Mouse (Mus musculus) thymus, postnatal 4 days (tissue): ENCODE results near the gene Spata31d1a.
"Not testable (repeated sequence)": the region's sequence is repeated elsewhere in the genome, so short reads cannot be mapped to it uniquely, and the experiment has no call there.

Experiments used
- DNase-seq: peaks from one replicate; pipeline ENCODE4 v3.0.0; 2021

Gene Spata31d1a

GRCm38 (mm10) chr13:59710230-59710629 is at the start of gene Spata31d1a:
Spata31d1a (minus strand) TSS chr13:59710330.
- no peak for DNase-seq

GRCm38 (mm10) chr13:59756906-59757305 is 46.8 kb upstream of the Spata31d1a start:
- no peak for DNase-seq

- no peak for DNase-seq
These were observed 40.2 kb upstream of the Spata31d1a start for GRCm38 (mm10) chr13:59750310-59750709.

GRCm38 (mm10) chr13:59746711-59747110 is 36.6 kb upstream of the Spata31d1a start, which contains the start of gene 1700014D04Rik:
1700014D04Rik (minus strand) TSS chr13:59746752.
- no peak for DNase-seq

- DNase-seq, result no peak
These were observed 36.0 kb upstream of the Spata31d1a start for GRCm38 (mm10) chr13:59746164-59746563.

- DNase-seq, result no peak
These were observed 35.3 kb upstream of the Spata31d1a start for GRCm38 (mm10) chr13:59745462-59745861.

GRCm38 (mm10) chr13:59741697-59742096 is 31.6 kb upstream of the Spata31d1a start:
- peak; percentile 63 for DNase-seq

GRCm38 (mm10) chr13:59741096-59741495 is 31.0 kb upstream of the Spata31d1a start:
- no peak for DNase-seq

- DNase-seq, result no peak
These were observed 29.3 kb upstream of the Spata31d1a start for GRCm38 (mm10) chr13:59739397-59739796.

- DNase-seq, result no peak
These were observed 28.3 kb upstream of the Spata31d1a start for GRCm38 (mm10) chr13:59738455-59738854.

- no peak for DNase-seq
These were observed 25.1 kb upstream of the Spata31d1a start for GRCm38 (mm10) chr13:59735190-59735589.

GRCm38 (mm10) chr13:59734347-59734746 is 24.2 kb upstream of the Spata31d1a start:
- not testable (repeated sequence) for DNase-seq

- no peak for DNase-seq
These were observed 23.8 kb upstream of the Spata31d1a start for GRCm38 (mm10) chr13:59733936-59734335.

GRCm38 (mm10) chr13:59731652-59732051 is 21.5 kb upstream of the Spata31d1a start, which contains the start of gene Spata31d1d:
Spata31d1d (minus strand) TSS chr13:59731752.
- no peak for DNase-seq

- DNase-seq, result peak; percentile 85
These were observed 18.4 kb upstream of the Spata31d1a start for GRCm38 (mm10) chr13:59728378-59729093.

- no peak for DNase-seq
These were observed 16.2 kb upstream of the Spata31d1a start for GRCm38 (mm10) chr13:59726139-59726867.

GRCm38 (mm10) chr13:59722089-59722488 is 12.0 kb upstream of the Spata31d1a start:
- not testable (repeated sequence) for DNase-seq

GRCm38 (mm10) chr13:59719475-59719874 is 9.3 kb upstream of the Spata31d1a start:
- no peak for DNase-seq

- not testable (repeated sequence) for DNase-seq
These were observed 8.8 kb upstream of the Spata31d1a start for GRCm38 (mm10) chr13:59718857-59719440.

GRCm38 (mm10) chr13:59713710-59714109 is 3.6 kb upstream of the Spata31d1a start:
- DNase-seq, result no peak

GRCm38 (mm10) chr13:59711984-59712383 is 1.9 kb upstream of the Spata31d1a start, which contains the start of gene Spata31d1b:
Spata31d1b (plus strand) TSS chr13:59712284.
- DNase-seq, result not testable (repeated sequence)

- DNase-seq, result peak; percentile 41
These were observed 5.6 kb downstream of the Spata31d1a start for GRCm38 (mm10) chr13:59704562-59704961.

- DNase-seq, result no peak
These were observed 6.6 kb downstream of the Spata31d1a start for GRCm38 (mm10) chr13:59703514-59703913.
